Mouse (Mus musculus) ES-E14 (cell line): Measurements from ENCODE around the gene Sult4a1. TPM values are rescaled to one million over a fixed set of nuclear protein-coding genes. Genes with fewer than 3 reads are reported as not detected.

Experiments
- DNase-seq: peaks from one replicate; pipeline ENCODE4 v3.0.0-alpha.2; 2013; ENCODE audit warnings: low read depth, low spot score
- H3K27ac ChIP-seq: 2 replicates; pipeline ENCODE4 v1.5.1; 2012; ENCODE audit warnings: low read depth, mild to moderate bottlenecking, low read length, moderate library complexity, mixed read lengths; ENCODE audit not compliant: poor library complexity, insufficient read depth, severe bottlenecking
- H3K36me3 ChIP-seq: 2 replicates; pipeline ENCODE4 v1.6.1; 2012; ENCODE audit warnings: mild to moderate bottlenecking, low read length, moderate library complexity, mixed read lengths; ENCODE audit not compliant: control insufficient read depth, poor library complexity, insufficient read depth, severe bottlenecking
- H3K4me1 ChIP-seq, 2 experiments: fragments of 150-350 bp in 1 of 2; sonication (generic) in 1 of 2; 2 replicates each; pipeline ENCODE4 v1.6.1; 2012; ENCODE audit warnings: low read length in 2 of 2, mild to moderate bottlenecking in 1 of 2, mixed read lengths in 1 of 2; ENCODE audit not compliant: control insufficient read depth in 2 of 2, insufficient read depth in 2 of 2, poor library complexity in 1 of 2
- H3K4me3 ChIP-seq, 2 experiments: fragments of 150-350 bp in 1 of 2; sonication (generic) in 1 of 2; 2 replicates each; pipeline ENCODE4 v1.5.1; 2012; ENCODE audit warnings: low read length in 2 of 2, low read depth in 1 of 2, mild to moderate bottlenecking in 1 of 2, mixed read lengths in 1 of 2; ENCODE audit not compliant: insufficient read depth in 1 of 2, poor library complexity in 1 of 2, severe bottlenecking in 1 of 2
- H3K9ac ChIP-seq: 2 replicates; pipeline ENCODE4 v1.6.1; 2012; ENCODE audit warnings: low read depth, mild to moderate bottlenecking, low read length, mixed read lengths; ENCODE audit not compliant: poor library complexity, insufficient read depth, severe bottlenecking
- H3K9me3 ChIP-seq: fragments of 150-350 bp; sonication (generic); 2 replicates; pipeline ENCODE4 v1.6.1; 2012; ENCODE audit warnings: low read depth, mild to moderate bottlenecking, low read length; ENCODE audit not compliant: control insufficient read depth, insufficient read depth
- CHD2 ChIP-seq: IDR thresholded peaks from 2 replicates; pipeline ENCODE4 v1.6.1; 2014; ENCODE audit warnings: mild to moderate bottlenecking, low read depth, low read length, inconsistent platforms
- HCFC1 ChIP-seq: IDR thresholded peaks from 2 replicates; pipeline ENCODE4 v1.6.1; 2012; ENCODE audit warnings: low read length, inconsistent platforms, borderline replicate concordance; ENCODE audit not compliant: insufficient read depth
- MAFK ChIP-seq: IDR thresholded peaks from 2 replicates; pipeline ENCODE4 v1.6.1; 2014; ENCODE audit warnings: mild to moderate bottlenecking, low read depth, low read length, inconsistent platforms; ENCODE audit not compliant: insufficient read depth
- ZC3H11A ChIP-seq: IDR thresholded peaks from 2 replicates; pipeline ENCODE4 v1.6.1; 2012; ENCODE audit warnings: low read depth, mild to moderate bottlenecking, inconsistent platforms, low read length, borderline replicate concordance
- ZNF384 ChIP-seq: IDR thresholded peaks from 2 replicates; pipeline ENCODE4 v1.6.1; 2012; ENCODE audit warnings: low read depth, low read length, inconsistent platforms
- in situ Hi-C, 2 experiments: fragments of 600-800 bp; cut with MboI; formaldehyde crosslinking; loops; one replicate each; pipeline ENCODE4 v1.15.1; 2025; ENCODE audit warnings: low sequenced_read_pairs in 2 of 2, inconsistent platforms in 1 of 2; ENCODE audit not compliant: unreplicated experiment in 2 of 2
- total RNA-seq: library from RNA; depleted of rRNA; stranded (reverse); fragments of 300-350 nt; gene quantifications from 2 replicates; pipeline ENCODE4 v1.2.3, GENCODE M21; 2012

The Sult4a1 gene
- total RNA-seq, 1 experiment, result 40.5 TPM

- Histone ChIP-seq H3K36me3 (0 out of 2 replicates have a peak, but pooled peaks cover 11% of the 10 kb centered on the region), H3K4me1 (peaks cover 0 to 6% of the 10 kb centered on the region in 2 experiments; a peak in 1 of 4 replicates), H3K27ac (no peak overlapping the region), H3K9ac (no peak overlapping the region), H3K9me3 (no peaks in the 10 kb centered on the region), H3K4me3 (no peak overlapping the region)
- in situ Hi-C loops, result no loop called here
- DNase-seq, result no peak
- TF ChIP-seq CHD2, result no peak
- TF ChIP-seq HCFC1, result no peak
- TF ChIP-seq ZC3H11A, result no peak
- TF ChIP-seq ZNF384, result no peak
- no peak for TF ChIP-seq MAFK
Observed at GRCm38 (mm10) chr15:84079519-84079918, 26.0 kb downstream of the Sult4a1 start.

- 0 out of 2 replicates have a peak, but pooled peaks cover 11% of the 10 kb centered on the region for H3K36me3 ChIP-seq
Observed at GRCm38 (mm10) chr15:84078667-84079066, 26.9 kb downstream of the Sult4a1 start.

GRCm38 (mm10) chr15:84077151-84077550 is 28.4 kb downstream of the Sult4a1 start:
- Histone ChIP-seq H3K36me3 (0 out of 2 replicates have a peak, but pooled peaks cover 11% of the 10 kb centered on the region), H3K4me3 (no peak overlapping the region), H3K27ac (no peak overlapping the region), H3K9me3 (no peaks in the 10 kb centered on the region), H3K4me1 (peaks cover 3 to 15% of the 10 kb centered on the region in 2 experiments; a peak in 3 of 4 replicates), H3K9ac (no peak overlapping the region)
- no peak for DNase-seq
- in situ Hi-C loops, result no loop called here
- TF ChIP-seq ZNF384 (no peak), MAFK (no peak), CHD2 (no peak), ZC3H11A (no peak), HCFC1 (no peak)

More at GRCm38 (mm10) chr15:84078667-84079066, 26.9 kb downstream of the Sult4a1 start:
- peaks cover 0 to 8% of the 10 kb centered on the region in 2 experiments; a peak in 1 of 4 replicates for H3K4me1 ChIP-seq
- no peak overlapping the region for H3K4me3 ChIP-seq
- H3K9ac ChIP-seq, result no peak overlapping the region
- no peak overlapping the region for H3K27ac ChIP-seq
- TF ChIP-seq ZNF384, result no peak
- TF ChIP-seq ZC3H11A, result no peak
- no peak for TF ChIP-seq MAFK
- no peak for TF ChIP-seq CHD2
- TF ChIP-seq HCFC1, result no peak
- DNase-seq, result no peak
- no peaks in the 10 kb centered on the region for H3K9me3 ChIP-seq
- in situ Hi-C loops, result no loop called here

- H3K4me3 ChIP-seq, result peak overlapping the region; percentile 25 to 33; a peak in 3 of 4 replicates
- peak; percentile 40 for DNase-seq
- in situ Hi-C loops, result loop anchor here in 1 of 2 experiments (25.0 kb wide), 1 partner anchor 312 kb away; no protein-coding TSS in a partner anchor
Observed at GRCm38 (mm10) chr15:84074705-84075185, 30.8 kb downstream of the Sult4a1 start.

More at GRCm38 (mm10) chr15:84074705-84075185, 30.8 kb downstream of the Sult4a1 start:
- Histone ChIP-seq H3K9ac (no peak overlapping the region), H3K36me3 (0 out of 2 replicates have a peak, but pooled peaks cover 7% of the 10 kb centered on the region), H3K4me1 (peaks cover 3 to 15% of the 10 kb centered on the region in 2 experiments; a peak in 3 of 4 replicates), H3K9me3 (no peaks in the 10 kb centered on the region), H3K27ac (no peak overlapping the region)
- no peak for TF ChIP-seq HCFC1
- no peak for TF ChIP-seq CHD2
- TF ChIP-seq ZNF384, result no peak
- TF ChIP-seq MAFK, result no peak
- TF ChIP-seq ZC3H11A, result no peak
